Mouse (Mus musculus) lung, postnatal 14 days (tissue): Measurements from ENCODE around the gene Olig2.

Experiments used
- DNase-seq: peaks from one replicate; pipeline ENCODE4 v3.0.0; 2021

Gene Olig2

GRCm38 (mm10) chr16:91270982-91271549, 45.8 kb downstream of the Olig2 start:
- DNase-seq = no peak

GRCm38 (mm10) chr16:91271634-91272033, 46.4 kb downstream of the Olig2 start:
- no peak for DNase-seq
